Mouse (Mus musculus): ENCODE results near the gene Xrcc2. TPM values are rescaled to one million over a fixed set of nuclear protein-coding genes. Genes with fewer than 3 reads are reported as not detected.

The Xrcc2 gene
- total and polyA plus RNA-seq, 3 experiments = 2.5 to 4.8 (median 2.6) TPM

GRCm38 (mm10) chr5:25671051-25671450 lies 34.6 kb downstream of the Xrcc2 start:
- no peak for DNase-seq

- no peak for DNase-seq
Observed at GRCm38 (mm10) chr5:25668306-25668705, 37.3 kb downstream of the Xrcc2 start.

DNA sequence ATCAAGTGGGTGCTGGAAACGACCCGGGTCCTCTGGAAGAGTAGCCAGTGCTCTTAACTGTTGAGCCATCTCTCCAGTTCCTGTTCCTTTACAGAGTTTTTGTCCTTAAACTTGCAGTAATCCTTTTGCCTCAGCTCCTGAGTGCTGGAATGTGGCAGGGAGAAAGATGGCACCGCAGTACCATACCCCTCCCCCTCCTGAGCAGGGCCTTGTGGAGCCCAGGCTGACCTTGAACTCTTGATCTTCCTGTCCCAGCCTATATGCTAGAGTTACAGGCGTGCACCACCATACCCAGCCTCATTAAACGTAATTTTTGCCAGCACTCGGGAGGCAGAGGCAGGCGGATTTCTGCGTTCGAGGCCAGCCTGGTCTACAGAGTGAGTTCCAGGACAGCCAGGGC lies 38.9 kb downstream of the Xrcc2 start:
- no peak for DNase-seq

DNA sequence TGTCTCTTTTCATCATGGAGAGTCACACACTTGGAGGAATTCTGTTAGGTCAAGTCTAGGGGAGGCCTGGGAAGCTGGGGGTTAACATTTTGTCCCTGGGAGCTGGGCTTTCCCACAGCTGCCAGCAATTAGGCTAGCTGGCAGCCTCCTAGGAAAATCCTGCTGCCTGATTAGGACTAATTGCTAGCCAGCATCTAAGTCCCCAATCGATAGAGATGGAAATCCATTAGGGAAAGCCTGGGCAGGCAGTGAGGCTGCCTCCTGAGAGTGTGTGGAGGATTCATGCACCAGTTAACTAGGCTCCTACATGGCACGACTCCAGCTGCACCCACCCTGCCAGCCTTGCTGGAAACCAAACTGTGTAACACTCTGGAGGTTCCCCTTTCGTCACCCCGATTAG lies 39.5 kb downstream of the Xrcc2 start:
- DNase-seq = no peak

DNA sequence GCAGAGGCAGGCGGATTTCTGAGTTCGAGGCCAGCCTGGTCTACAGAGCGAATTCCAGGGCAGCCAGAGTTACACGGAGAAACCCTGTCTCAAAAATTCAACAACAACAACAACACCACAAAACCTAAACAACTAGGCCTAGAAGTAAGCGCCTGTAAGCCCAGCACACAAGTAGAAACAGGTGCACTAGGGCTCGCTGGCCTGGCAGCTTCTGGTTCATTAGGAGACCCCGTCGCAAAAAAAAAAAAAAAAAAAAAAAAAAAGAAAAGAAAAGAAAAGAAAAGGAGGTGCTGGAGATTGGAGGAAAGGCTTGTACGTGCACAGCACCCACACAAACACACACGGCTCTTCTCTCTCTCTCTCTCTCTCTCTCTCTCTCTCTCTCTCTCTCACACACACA lies 40.1 kb downstream of the Xrcc2 start:
- DNase-seq = no peak

DNA sequence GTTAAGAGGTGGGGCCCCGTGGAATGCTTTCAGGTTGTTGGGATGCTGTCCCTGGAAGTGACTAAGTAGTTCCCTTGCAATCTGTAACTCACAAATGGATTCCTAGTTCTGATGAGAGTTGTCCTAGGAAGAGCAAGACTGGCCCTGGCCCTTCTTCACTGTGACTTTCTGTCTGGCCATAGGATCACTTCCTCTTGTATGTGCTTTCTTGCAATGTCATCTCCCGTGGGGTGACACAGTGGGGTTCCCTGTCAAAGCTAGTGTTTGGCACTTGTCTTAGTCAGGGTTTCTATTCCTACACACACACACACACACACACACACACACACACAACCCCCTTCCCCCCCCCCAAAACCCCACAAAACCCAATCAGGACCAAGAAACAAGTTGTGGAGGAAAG lies 42.5 kb downstream of the Xrcc2 start:
- DNase-seq = no peak

GRCm38 (mm10) chr5:25654578-25654987 lies 51.0 kb downstream of the Xrcc2 start:
- no peak for DNase-seq

GRCm38 (mm10) chr5:25653377-25653776 lies 52.2 kb downstream of the Xrcc2 start:
- no peak for DNase-seq

DNA sequence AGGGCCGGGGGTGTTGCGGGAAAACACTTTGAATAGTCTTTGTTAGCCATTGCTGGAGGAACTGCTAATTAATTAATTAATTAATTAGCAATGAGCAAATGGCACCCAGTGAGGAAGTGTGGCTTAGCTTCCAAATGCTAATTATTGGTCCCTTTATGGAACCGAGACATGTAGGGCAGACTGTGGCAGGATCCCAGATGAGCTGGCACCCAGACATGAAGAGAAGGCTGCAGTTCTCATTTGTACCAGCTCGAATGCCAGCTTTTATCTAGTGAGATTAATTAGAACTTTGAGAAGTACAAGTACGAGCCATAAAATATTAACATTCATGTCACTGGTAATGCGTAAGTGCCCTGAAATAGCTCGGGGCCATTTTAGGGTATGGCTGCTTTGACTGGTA lies 53.2 kb downstream of the Xrcc2 start:
- DNase-seq = no peak

GRCm38 (mm10) chr5:25645661-25646364 lies 59.8 kb downstream of the Xrcc2 start:
- no peak for DNase-seq

DNA sequence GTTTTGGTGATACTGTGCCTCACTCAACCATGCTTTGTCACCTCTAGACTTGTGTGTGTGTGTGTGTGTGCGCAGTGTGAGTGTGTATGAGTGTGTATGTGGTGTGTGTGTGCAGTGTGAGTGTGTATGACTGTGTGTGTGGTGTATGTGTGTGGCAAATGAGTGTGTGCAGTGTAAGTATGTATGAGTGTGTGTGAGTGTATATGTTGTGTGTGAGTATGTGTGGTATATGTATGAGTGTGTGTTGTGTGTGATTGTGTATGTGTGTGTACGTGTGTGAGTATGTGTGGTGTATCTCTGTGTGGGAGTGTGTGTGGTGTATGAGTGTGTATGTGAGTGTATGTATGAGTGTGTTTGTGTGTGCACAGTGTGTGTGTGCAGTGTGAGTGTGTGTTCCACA lies 61.1 kb downstream of the Xrcc2 start:
- no peak for DNase-seq

DNA sequence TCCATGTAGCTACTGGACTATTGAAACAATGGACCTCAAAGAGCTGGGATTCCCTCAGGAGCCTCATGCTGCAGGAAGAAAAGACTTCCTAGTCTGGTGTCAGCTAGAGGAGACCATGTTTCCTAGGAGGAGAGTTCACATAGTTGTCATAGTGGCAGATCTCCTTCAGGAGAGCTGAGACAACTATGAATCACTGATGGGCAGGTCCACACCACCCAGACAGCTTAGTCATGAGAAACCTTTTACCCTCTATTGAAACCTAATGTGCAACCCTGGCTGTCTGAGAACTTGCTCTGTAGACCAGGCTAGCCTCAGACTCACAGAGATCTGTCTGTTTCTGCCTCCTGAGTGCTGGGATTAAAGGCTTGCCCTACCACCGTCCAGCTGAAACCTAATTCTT lies 62.9 kb downstream of the Xrcc2 start:
- DNase-seq = no peak

Other genes starting within 250 kb of the Xrcc2 start
- 10 to 100 TPM; 42.7 to 54.1 TPM for gene Kmt2c, start 207.0 kb downstream of the Xrcc2 start, total RNA-seq (2021)
- 6.8 and 8.3 TPM in 2 replicates for gene Kmt2c, start 207.0 kb downstream of the Xrcc2 start, polyA plus RNA-seq (2012; rRNA removed)
- gene Cct8l1, start 189.8 kb downstream of the Xrcc2 start, total RNA-seq (2021) = not detected
- not detected in 2 replicates for gene Cct8l1, start 189.8 kb downstream of the Xrcc2 start, polyA plus RNA-seq (2012; rRNA removed)
- 1 to 10 TPM; 6.2 to 9.3 TPM for gene Actr3b, start 54.2 kb upstream of the Xrcc2 start, total RNA-seq (2021)
- gene Actr3b, start 54.2 kb upstream of the Xrcc2 start, polyA plus RNA-seq (2012; rRNA removed) = 1.7 and 1.8 TPM in 2 replicates
- gene Gm21663, start 236.6 kb upstream of the Xrcc2 start, total RNA-seq (2021) = under 1 TPM in 1 of 2 experiments, not detected in 1; 0.17 TPM
- not detected in 2 replicates for gene Gm21663, start 236.6 kb upstream of the Xrcc2 start, polyA plus RNA-seq (2012; rRNA removed)
- gene Gm21671, start 248.6 kb upstream of the Xrcc2 start, total RNA-seq (2021) = not detected
- not detected in 2 replicates for gene Gm21671, start 248.6 kb upstream of the Xrcc2 start, polyA plus RNA-seq (2012; rRNA removed)

All from adrenal gland, adult 2 months (tissue).